Mouse (Mus musculus): Measurements from ENCODE around the gene Klf12.

DNA sequence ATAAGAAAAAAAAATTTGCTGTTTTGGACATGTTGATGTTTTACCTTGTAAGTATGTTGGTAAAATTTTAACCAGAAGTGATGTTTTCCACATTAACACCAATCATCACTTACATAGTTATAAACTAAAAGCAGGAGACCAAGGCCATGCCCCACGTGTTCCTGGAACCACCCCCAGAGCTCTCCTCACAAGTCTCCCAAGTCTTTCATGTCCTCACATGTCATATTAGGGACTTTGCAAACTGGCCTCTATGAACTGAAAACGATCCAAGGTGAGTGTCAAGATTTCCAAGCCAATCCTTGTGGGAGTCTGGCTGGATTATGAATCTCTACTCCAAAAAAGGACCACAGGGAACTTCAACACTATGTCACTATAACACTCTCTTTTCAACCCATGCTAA lies 231.6 kb downstream of the Klf12 start:
- no peak for TF ChIP-seq POLR2A (IDR thresholded peaks at IDR 0.05; ENCODE audit: extremely low read depth, insufficient read depth, low read length)
- no peak for TF ChIP-seq CTCF (IDR thresholded peaks at IDR 0.05; ENCODE audit: low read depth, low read length)
